Mouse (Mus musculus): ENCODE results near the gene Mlc1.
A peak's percentile ranks its signal among the peaks of the same experiment; 100 is the strongest.

- peak; percentile 35 for TF ChIP-seq CTCF (IDR thresholded peaks at IDR 0.05; ENCODE audit: low read depth)
- TF ChIP-seq EP300 (optimal IDR thresholded peaks at IDR 0.05) = no peak
Observed at GRCm38 (mm10) chr15:88946851-88947250, 32.0 kb downstream of the Mlc1 start.
